In genomic region chr1:162871701-162872311, GRCm38 (mm10) we compare ENCODE assay signal across 10 mouse cellular contexts. TPM values are rescaled to one million over a fixed set of nuclear protein-coding genes. Genes with fewer than 3 reads are reported as not detected.
DNase-seq lines count a peak whose midpoint lies in the region; ATAC-seq and TF ChIP-seq lines count a peak whose summit lies in the region.
"Had no signal": no experiment of that assay in that cellular context is flagged by ENCODE, and none has a peak within 500 bp of the region (broad histone marks: within the 10 kb centered on the region; RNA-seq: fewer than 3 reads in every experiment).

No protein-coding gene starts in this region.

- H3K36me3 ChIP-seq in forebrain, embryonic 10.5 days (replicated peaks) = no peaks in the 10 kb centered on the region
- H3K36me3 ChIP-seq in forebrain, embryonic 14.5 days (ENCODE audit: control insufficient read depth, insufficient read depth, low read length) = no peaks in the 10 kb centered on the region
- no peaks in the 10 kb centered on the region for H3K36me3 ChIP-seq in thymus, adult 2 months (ENCODE audit: control insufficient read depth, insufficient read depth, low read length)
- H3K36me3 ChIP-seq: heart, embryonic 15.5 days had no signal

- no peak overlapping the region for H3K9ac ChIP-seq in forebrain, embryonic 14.5 days (ENCODE audit: low read length)
- H3K9ac ChIP-seq: heart, embryonic 15.5 days had no signal

- peaks cover 13% of the 10 kb centered on the region; the same call in 1 of the 2 replicates for H3K4me1 ChIP-seq in forebrain, embryonic 10.5 days
- H3K4me1 ChIP-seq in forebrain, embryonic 14.5 days (ENCODE audit: control insufficient read depth, insufficient read depth, low read length) = no peaks in the 10 kb centered on the region
- no peaks in the 10 kb centered on the region for H3K4me1 ChIP-seq in thymus, adult 2 months (replicated peaks; ENCODE audit: control insufficient read depth, insufficient read depth, low read length)

- H3K4me3 ChIP-seq in forebrain, embryonic 10.5 days = no peak overlapping the region
- H3K4me3 ChIP-seq in forebrain, embryonic 14.5 days (ENCODE audit: low read depth, low read length) = no peak overlapping the region
- no peak overlapping the region for H3K4me3 ChIP-seq in thymus, adult 2 months (ENCODE audit: control insufficient read depth, insufficient read depth, low read length)
- H3K4me3 ChIP-seq: heart, embryonic 15.5 days had no signal

- DNase-seq in forebrain, embryonic 10.5 days (ENCODE audit: extremely low spot score, low spot score) = no peak
- DNase-seq in forebrain, embryonic 14.5 days (ENCODE audit: low spot score) = no peak
- peak; percentile 25 for DNase-seq in ovary, postnatal 14 days (ENCODE audit: low spot score)
- DNase-seq in ovary, adult 18-20 months (ENCODE audit: low spot score) = no peak
- DNase-seq in kidney, postnatal 36 days = peak; percentile 73 to 79
- no peak for DNase-seq in thymus, adult 2 months
- no peak for DNase-seq in left cerebral cortex, adult 18-20 months (ENCODE audit: low spot score in 2 of 2)

- WGBS in forebrain, embryonic 10.5 days = 62% methylated on average over 9 of the region's 9 CpGs
- 71% methylated on average over 9 of the region's 9 CpGs for WGBS in forebrain, embryonic 14.5 days
- WGBS in thymus, adult 2 months = 56% methylated on average over 9 of the region's 9 CpGs

- H3K27me3 ChIP-seq in forebrain, embryonic 10.5 days (ENCODE audit: poor library complexity, severe bottlenecking) = no peaks in the 10 kb centered on the region
- H3K27me3 ChIP-seq in forebrain, embryonic 14.5 days (replicated peaks; ENCODE audit: control insufficient read depth, insufficient read depth, low read length) = no peaks in the 10 kb centered on the region
- H3K27me3 ChIP-seq in thymus, adult 2 months (ENCODE audit: control insufficient read depth, insufficient read depth, low read length) = no peaks in the 10 kb centered on the region
- H3K27me3 ChIP-seq: heart, embryonic 15.5 days had no signal

- H3K4me2 ChIP-seq in forebrain, embryonic 14.5 days (ENCODE audit: low read length) = no peak overlapping the region
- H3K4me2 ChIP-seq: heart, embryonic 15.5 days had no signal

- H3K27ac ChIP-seq in forebrain, embryonic 10.5 days = peak overlapping the region; percentile 75
- no peak overlapping the region for H3K27ac ChIP-seq in forebrain, embryonic 14.5 days (ENCODE audit: low read depth, low read length)
- H3K27ac ChIP-seq in thymus, adult 2 months (ENCODE audit: control insufficient read depth, insufficient read depth, low read length) = no peak overlapping the region
- H3K27ac ChIP-seq: heart, embryonic 15.5 days had no signal

- no peak for ATAC-seq in forebrain, embryonic 14.5 days
- ATAC-seq in megakaryocyte-erythroid progenitor cell, adult 5-6 weeks (replicated peaks; ENCODE audit: low FRiP score, low TSS enrichment, poor library complexity, severe bottlenecking) = no peak

- no peak for TF ChIP-seq POLR2A in thymus, adult 2 months (IDR thresholded peaks at IDR 0.05; ENCODE audit: control insufficient read depth, extremely low read depth, insufficient read depth, low read length, poor library complexity)

- H3K9me3 ChIP-seq in forebrain, embryonic 10.5 days = no peaks in the 10 kb centered on the region
- no peaks in the 10 kb centered on the region for H3K9me3 ChIP-seq in forebrain, embryonic 14.5 days (replicated peaks; ENCODE audit: control insufficient read depth, low read length)

- TF ChIP-seq CTCF in thymus, adult 2 months (IDR thresholded peaks at IDR 0.05; ENCODE audit: borderline replicate concordance, control insufficient read depth, extremely low read depth, insufficient read depth, low read length, poor library complexity) = no peak

RNA-seq across cellular contexts. Expression of gene Fmo1, which starts 5.4 kb away (rescaled TPM):
- 7.2 and 8.2 TPM in 2 replicates for polyA plus RNA-seq in forebrain, embryonic 10.5 days (2016; fragmentation: Nextera tagmentation; extraction: Ambion mirVana)
- 18.1 and 24.8 TPM in 2 replicates for polyA plus RNA-seq in forebrain, embryonic 14.5 days (2014; fragmentation: Nextera tagmentation; extraction: Ambion mirVana)
- polyA plus RNA-seq in thymus, adult 2 months (2012; rRNA removed) = 14.1 and 16.3 TPM in 2 replicates
- total RNA-seq in left cerebral cortex, adult 18-20 months (2021) = 10 to 100 TPM; 12.1 to 15.9 TPM
- not detected in 2 replicates for total RNA-seq in megakaryocyte-erythroid progenitor cell, adult 5-6 weeks (2014; fragmentation: Nextera tagmentation)
- total RNA-seq in megakaryocyte-erythroid progenitor cell, adult 5-6 weeks (2017) = not detected in 2 replicates

RNA-seq across cellular contexts. Expression of gene Fmo2, which starts 26.7 kb away (rescaled TPM):
- not detected in 2 replicates for polyA plus RNA-seq in forebrain, embryonic 10.5 days (2016; fragmentation: Nextera tagmentation; extraction: Ambion mirVana)
- 0.06 and 0.64 TPM in 2 replicates for polyA plus RNA-seq in forebrain, embryonic 14.5 days (2014; fragmentation: Nextera tagmentation; extraction: Ambion mirVana)
- polyA plus RNA-seq in thymus, adult 2 months (2012; rRNA removed) = 0.88 and 2.1 TPM in 2 replicates
- 1 to 10 TPM; 3.8 to 4.0 TPM for total RNA-seq in left cerebral cortex, adult 18-20 months (2021)
- total RNA-seq in megakaryocyte-erythroid progenitor cell, adult 5-6 weeks (2014; fragmentation: Nextera tagmentation) = not detected in 2 replicates
- total RNA-seq in megakaryocyte-erythroid progenitor cell, adult 5-6 weeks (2017) = not detected in 2 replicates
- polyA plus RNA-seq: C2C12 had no signal

RNA-seq across cellular contexts. Expression of gene Fmo4, which starts 58.0 kb away (rescaled TPM):
- polyA plus RNA-seq in forebrain, embryonic 10.5 days (2016; fragmentation: Nextera tagmentation; extraction: Ambion mirVana) = 0.29 and 0.33 TPM in 2 replicates
- 0.12 and 0.22 TPM in 2 replicates for polyA plus RNA-seq in forebrain, embryonic 14.5 days (2014; fragmentation: Nextera tagmentation; extraction: Ambion mirVana)
- 0.08 TPM in 1 of 2 replicates, not detected in the other for polyA plus RNA-seq in thymus, adult 2 months (2012; rRNA removed)
- not detected for total RNA-seq in left cerebral cortex, adult 18-20 months (2021)
- not detected in 2 replicates for total RNA-seq in megakaryocyte-erythroid progenitor cell, adult 5-6 weeks (2014; fragmentation: Nextera tagmentation)
- 0.42 TPM in 1 of 2 replicates, not detected in the other for total RNA-seq in megakaryocyte-erythroid progenitor cell, adult 5-6 weeks (2017)

Comparison
In these comparisons a context has a peak if more than half of its experiments do, and no peak if none do; other contexts are left out.
1. DNase-seq: peak in ovary, postnatal 14 days (single experiment) and kidney, postnatal 36 days (2 of 2); none in forebrain, embryonic 10.5 days (single experiment), forebrain, embryonic 14.5 days (single experiment), ovary, adult 18-20 months (single experiment), thymus, adult 2 months (single experiment) and left cerebral cortex, adult 18-20 months (0 of 2).